Mouse (Mus musculus): ENCODE measurements around the gene Axin2. TPM values are rescaled to one million over a fixed set of nuclear protein-coding genes. Genes with fewer than 3 reads are reported as not detected.

Gene Axin2
- polyA plus RNA-seq, 1 experiment from 2014 or later: 13.4 TPM

- Histone ChIP-seq H3K9me3 (replicated peaks) (no peaks in the 10 kb centered on the region), H3K4me3 (no peak overlapping the region), H3K36me3 (no peaks in the 10 kb centered on the region), H3K27ac (no peak overlapping the region), H3K4me1 (no peaks in the 10 kb centered on the region), H3K27me3 (ENCODE audit: low read depth, poor library complexity, severe bottlenecking) (no peaks in the 10 kb centered on the region)
- no peak for DNase-seq (ENCODE audit: low spot score)
- 90% methylated on average over 6 of the region's 6 CpGs for WGBS
Measured at GRCm38 (mm10) chr11:108988258-108988657, 68.1 kb downstream of the Axin2 start.

DNA sequence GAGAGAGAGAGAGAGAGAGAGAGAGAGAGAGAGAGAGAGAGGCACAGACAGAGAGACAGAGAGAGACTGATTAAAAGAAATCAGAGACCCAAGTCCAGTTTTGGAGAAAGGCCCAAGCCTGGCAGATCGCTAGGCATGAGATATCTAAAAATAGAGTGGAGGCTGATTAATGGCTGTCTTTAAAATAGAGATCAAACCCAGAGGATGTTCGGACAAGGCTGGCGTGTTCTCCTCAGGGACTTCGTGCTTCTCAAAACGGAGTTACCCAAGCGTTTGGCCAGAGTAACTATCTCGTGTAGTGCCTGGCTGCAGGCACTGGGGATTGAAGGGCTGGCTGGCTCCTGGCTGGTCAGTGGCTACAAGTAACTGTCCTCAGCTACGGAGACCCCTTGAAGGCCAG is 69.8 kb downstream of the Axin2 start:
- Histone ChIP-seq H3K27ac (no peak overlapping the region), H3K36me3 (no peaks in the 10 kb centered on the region), H3K4me3 (no peak overlapping the region), H3K27me3 (ENCODE audit: low read depth, poor library complexity, severe bottlenecking) (no peaks in the 10 kb centered on the region), H3K9me3 (replicated peaks) (no peaks in the 10 kb centered on the region), H3K4me1 (0 out of 2 replicates have a peak, but pooled peaks cover under 1% of the 10 kb centered on the region)
- 85% methylated on average over 8 of the region's 8 CpGs for WGBS
- no peak for DNase-seq (ENCODE audit: low spot score)

- WGBS: 99% methylated on average over 6 of the region's 6 CpGs
- H3K4me3 ChIP-seq: no peak overlapping the region
- H3K4me1 ChIP-seq: 0 out of 2 replicates have a peak, but pooled peaks cover 3% of the 10 kb centered on the region
- no peak for DNase-seq (ENCODE audit: low spot score)
- no peaks in the 10 kb centered on the region for H3K27me3 ChIP-seq (ENCODE audit: low read depth, poor library complexity, severe bottlenecking)
- H3K36me3 ChIP-seq: no peaks in the 10 kb centered on the region
- no peaks in the 10 kb centered on the region for H3K9me3 ChIP-seq (replicated peaks)
- H3K27ac ChIP-seq: no peak overlapping the region
Measured at GRCm38 (mm10) chr11:108993414-108993813, 73.3 kb downstream of the Axin2 start.

GRCm38 (mm10) chr11:108995196-108995989 is 75.2 kb downstream of the Axin2 start:
- DNase-seq (ENCODE audit: low spot score): no peak
- Histone ChIP-seq H3K4me3 (no peak overlapping the region), H3K4me1 (0 out of 2 replicates have a peak, but pooled peaks cover 3% of the 10 kb centered on the region), H3K36me3 (no peaks in the 10 kb centered on the region), H3K27me3 (ENCODE audit: low read depth, poor library complexity, severe bottlenecking) (no peaks in the 10 kb centered on the region), H3K9me3 (replicated peaks) (peaks cover 4% of the 10 kb centered on the region; the same call in 1 of the 2 replicates), H3K27ac (no peak overlapping the region)
- WGBS: 75% methylated on average over 10 of the region's 10 CpGs

- 91% methylated on average over 2 of the region's 2 CpGs for WGBS
- Histone ChIP-seq H3K27ac (no peak overlapping the region), H3K27me3 (ENCODE audit: low read depth, poor library complexity, severe bottlenecking) (no peaks in the 10 kb centered on the region), H3K9me3 (replicated peaks) (peaks cover 4% of the 10 kb centered on the region; the same call in 1 of the 2 replicates), H3K4me1 (0 out of 2 replicates have a peak, but pooled peaks cover 3% of the 10 kb centered on the region), H3K4me3 (no peak overlapping the region), H3K36me3 (no peaks in the 10 kb centered on the region)
- no peak for DNase-seq (ENCODE audit: low spot score)
Measured at GRCm38 (mm10) chr11:108995990-108996533, 75.9 kb downstream of the Axin2 start.

- WGBS: 92% methylated on average over 3 of the region's 3 CpGs
- H3K4me1 ChIP-seq: 0 out of 2 replicates have a peak, but pooled peaks cover 3% of the 10 kb centered on the region
- H3K4me3 ChIP-seq: no peak overlapping the region
- no peak overlapping the region for H3K27ac ChIP-seq
- H3K27me3 ChIP-seq (ENCODE audit: low read depth, poor library complexity, severe bottlenecking): no peaks in the 10 kb centered on the region
- DNase-seq (ENCODE audit: low spot score): no peak
- H3K9me3 ChIP-seq (replicated peaks): peaks cover 8% of the 10 kb centered on the region; the same call in 1 of the 2 replicates
- H3K36me3 ChIP-seq: no peaks in the 10 kb centered on the region
Measured at GRCm38 (mm10) chr11:108997816-108998215, 77.7 kb downstream of the Axin2 start.

Other genes with a start within 250 kb of the Axin2 start
- gene E030025P04Rik, start 224.0 kb downstream of the Axin2 start, polyA plus RNA-seq (2016; fragmentation: Nextera tagmentation; extraction: Ambion mirVana): not detected in 2 replicates

Data from limb, embryonic 10.5 days (tissue).